Mouse (Mus musculus): Measurements from ENCODE around the gene D430041D05Rik.

DNA sequence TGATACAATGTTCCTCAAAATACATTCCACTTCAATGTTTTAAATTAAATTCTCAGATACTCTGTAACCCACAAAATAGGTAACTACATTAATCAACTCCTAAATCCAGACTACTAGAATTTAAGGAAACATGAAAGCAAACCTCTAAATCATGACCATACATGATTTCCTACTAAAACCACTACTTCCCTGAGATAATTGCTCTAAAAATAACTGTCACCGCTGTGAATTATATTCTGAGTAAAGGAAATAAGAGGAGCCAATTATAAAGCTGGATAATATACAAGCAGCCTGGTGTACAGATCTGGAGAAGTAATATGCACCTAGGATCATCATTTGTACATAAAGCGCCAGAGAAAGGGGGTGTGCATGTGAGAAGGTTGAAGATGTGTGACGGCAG lies 46.3 kb upstream of the D430041D05Rik start:
- no peak for TF ChIP-seq POLR2A (IDR thresholded peaks at IDR 0.05; ENCODE audit: extremely low read depth, insufficient read depth, low read length)
- no peak for TF ChIP-seq CTCF (IDR thresholded peaks at IDR 0.05; ENCODE audit: extremely low read depth, insufficient read depth, low read length)
